Mouse (Mus musculus) skeletal muscle tissue, adult 2 months (tissue): ENCODE measurements at regions not wholly inside any gene's neighbourhood (a gene's known extent, or its start where the extent isn't known, plus 50 kb on each side); places are given as distances from the start of the nearest gene placed in this dataset.

Source experiments
- DNase-seq: peaks from one replicate; pipeline ENCODE4 v3.0.0-alpha.2; 2012; ENCODE audit warnings: low read depth, low spot score

- no peak for DNase-seq
Observed at GRCm38 (mm10) chr14:55301996-55302395, 80.2 kb downstream of the Dhrs2 start.

GRCm38 (mm10) chr14:55313615-55314014 lies 91.8 kb downstream of the Dhrs2 start:
- DNase-seq, result no peak

GRCm38 (mm10) chr14:55323897-55324296 lies 102.1 kb downstream of the Dhrs2 start:
- DNase-seq, result no peak

GRCm38 (mm10) chr14:55324335-55324734 lies 102.5 kb downstream of the Dhrs2 start:
- no peak for DNase-seq

- DNase-seq, result no peak
Observed at GRCm38 (mm10) chr14:55333812-55334211, 112.0 kb downstream of the Dhrs2 start.

GRCm38 (mm10) chr14:55334305-55334704 lies 112.5 kb downstream of the Dhrs2 start:
- no peak for DNase-seq

- DNase-seq, result no peak
Observed at GRCm38 (mm10) chr14:55335586-55335985, 113.8 kb downstream of the Dhrs2 start.

GRCm38 (mm10) chr14:55336451-55337195 lies 114.8 kb downstream of the Dhrs2 start:
- no peak for DNase-seq

- no peak for DNase-seq
Observed at GRCm38 (mm10) chr14:55338010-55338409, 116.2 kb downstream of the Dhrs2 start.

- no peak for DNase-seq
Observed at GRCm38 (mm10) chr14:55338500-55338899, 116.7 kb downstream of the Dhrs2 start.

GRCm38 (mm10) chr14:55339036-55339614 lies 117.3 kb downstream of the Dhrs2 start:
- DNase-seq, result no peak

GRCm38 (mm10) chr14:55343341-55343740 lies 121.5 kb downstream of the Dhrs2 start:
- no peak for DNase-seq

- DNase-seq, result no peak
Observed at GRCm38 (mm10) chr14:55343914-55344313, 122.1 kb downstream of the Dhrs2 start.

GRCm38 (mm10) chr14:55345091-55345490 lies 123.3 kb downstream of the Dhrs2 start:
- no peak for DNase-seq

- DNase-seq, result no peak
Observed at GRCm38 (mm10) chr14:55348098-55348497, 126.3 kb downstream of the Dhrs2 start.

- DNase-seq, result no peak
Observed at GRCm38 (mm10) chr14:55357258-55357657, 121.3 kb upstream of the Dhrs4 start.

GRCm38 (mm10) chr14:55358429-55358828 lies 120.1 kb upstream of the Dhrs4 start:
- no peak for DNase-seq

GRCm38 (mm10) chr14:55362316-55362715 lies 116.2 kb upstream of the Dhrs4 start:
- DNase-seq, result no peak

GRCm38 (mm10) chr14:55362757-55363156 lies 115.8 kb upstream of the Dhrs4 start:
- DNase-seq, result no peak

GRCm38 (mm10) chr14:55370384-55370783 lies 108.2 kb upstream of the Dhrs4 start:
- DNase-seq, result no peak

GRCm38 (mm10) chr14:55372960-55373359 lies 105.6 kb upstream of the Dhrs4 start:
- no peak for DNase-seq

- peak; percentile 2 for DNase-seq
Observed at GRCm38 (mm10) chr14:55386773-55387172, 91.8 kb upstream of the Dhrs4 start.

- peak; percentile 5 for DNase-seq
Observed at GRCm38 (mm10) chr14:55387378-55387777, 91.2 kb upstream of the Dhrs4 start.
